Mouse (Mus musculus) spleen, postnatal 0 days (tissue): ENCODE data around the gene Sec14l1. TPM values are rescaled to one million over a fixed set of nuclear protein-coding genes. Genes with fewer than 3 reads are reported as not detected.

ENCODE experiments used
- polyA plus RNA-seq: library from polyadenylated mRNA; unstranded; fragments of >200 nt; fragmentation: Nextera tagmentation; extraction: Ambion mirVana; gene quantifications from 2 replicates; pipeline ENCODE4 v1.2.1, GENCODE M21; 2015

The Sec14l1 gene
- polyA plus RNA-seq: 19.2 and 20.6 TPM in 2 replicates

DNA sequence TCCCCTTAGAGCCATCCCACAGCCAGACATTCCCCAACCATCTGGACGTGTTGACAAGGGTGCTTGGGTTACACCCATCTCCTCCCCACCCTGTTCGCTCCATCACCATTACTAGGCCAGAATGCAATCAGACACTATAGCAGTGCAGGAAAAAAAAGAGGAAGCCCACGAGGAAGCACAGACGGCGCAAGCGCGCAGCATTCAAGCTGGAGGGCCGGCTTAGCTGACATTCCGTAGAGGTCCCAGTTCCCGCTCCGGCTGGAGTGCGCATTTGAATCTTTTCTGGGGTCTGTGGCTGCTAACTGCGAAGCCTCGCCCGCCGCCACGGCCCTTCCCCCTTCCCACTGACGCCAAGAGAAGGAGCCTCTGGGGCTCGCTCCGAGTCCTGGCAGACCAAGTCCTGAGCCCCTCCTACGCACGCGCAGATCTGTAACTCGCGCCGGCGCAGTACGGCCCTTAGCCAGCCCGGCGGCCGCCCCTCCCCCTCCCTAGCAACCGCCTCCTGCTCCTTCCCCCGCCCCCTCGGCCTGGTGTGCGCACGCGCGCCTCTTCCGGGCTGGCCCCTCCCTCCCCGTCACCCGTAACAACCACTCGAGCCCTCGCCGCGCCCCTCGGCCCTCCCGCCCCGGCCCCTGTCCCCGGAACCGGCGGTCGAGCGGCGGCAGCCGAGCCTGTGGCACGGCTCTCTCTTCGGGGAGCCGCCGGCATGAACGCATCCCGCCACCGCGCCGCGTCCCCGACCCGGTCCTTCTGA lies at the start of gene Sec14l1:
Gene Sec14l1, plus strand, starts transcription at position 577 of the 754 bp plus-strand sequence.

DNA sequence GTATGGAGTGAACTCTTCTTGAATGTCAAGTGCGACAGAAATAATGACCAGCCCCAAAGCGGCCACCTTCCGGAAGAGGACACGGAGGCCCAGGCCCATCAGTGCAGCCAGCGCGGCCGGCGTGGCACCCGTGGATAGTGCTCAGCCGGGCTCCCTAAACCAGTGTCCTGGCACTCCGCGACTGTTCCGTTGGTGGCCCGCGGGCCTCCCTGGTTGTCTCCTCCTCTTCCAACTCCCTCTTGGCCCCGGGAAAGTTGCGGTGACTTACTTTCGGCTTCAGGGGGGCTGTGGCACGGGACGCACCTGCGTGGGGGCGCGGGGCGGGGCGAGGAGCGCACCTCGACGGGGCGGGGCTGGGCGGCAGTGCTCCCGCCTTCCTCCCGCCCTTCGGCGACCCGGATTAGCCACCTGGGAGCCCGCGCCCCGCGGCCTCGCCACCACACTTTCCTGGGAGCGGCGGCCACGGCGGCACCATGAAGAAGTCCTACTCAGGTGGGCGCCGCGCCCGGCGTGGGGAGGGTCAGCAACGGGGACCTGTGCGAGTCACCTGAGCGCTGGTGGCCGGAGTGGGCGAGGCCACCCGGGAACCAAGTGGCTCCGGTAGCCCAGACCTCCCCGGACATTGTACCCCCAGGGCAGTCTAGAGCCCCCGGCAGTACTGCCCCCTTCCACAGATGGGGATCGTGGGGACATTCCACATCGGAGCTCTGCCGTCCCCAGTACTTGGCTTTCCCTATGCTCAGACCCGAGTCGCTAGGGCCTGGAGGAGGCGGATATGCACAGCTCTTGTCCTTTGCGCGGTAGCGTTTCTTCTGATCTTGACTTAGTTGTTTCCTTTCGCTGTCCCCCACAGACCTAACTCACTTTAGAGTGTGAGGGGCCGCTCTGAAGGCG lies 84.6 kb downstream of the Sec14l1 start, which contains the start of gene Sept9:
Gene Sept9, plus strand, starts transcription at position 380 of the 894 bp plus-strand sequence.

Other genes with a start within 250 kb of the Sec14l1 start
- gene Mgat5b, start 196.3 kb upstream of the Sec14l1 start, polyA plus RNA-seq: 0.02 and 0.07 TPM in 2 replicates
- 37.0 and 52.0 TPM in 2 replicates for gene Sept9, start 84.5 kb downstream of the Sec14l1 start, polyA plus RNA-seq